Mouse (Mus musculus): Measurements from ENCODE around the gene Cfd. TPM values are rescaled to one million over a fixed set of nuclear protein-coding genes. Genes with fewer than 3 reads are reported as not detected.

Gene Cfd
- total and polyA plus RNA-seq, 2 experiments from 2014 or later = not detected

DNA sequence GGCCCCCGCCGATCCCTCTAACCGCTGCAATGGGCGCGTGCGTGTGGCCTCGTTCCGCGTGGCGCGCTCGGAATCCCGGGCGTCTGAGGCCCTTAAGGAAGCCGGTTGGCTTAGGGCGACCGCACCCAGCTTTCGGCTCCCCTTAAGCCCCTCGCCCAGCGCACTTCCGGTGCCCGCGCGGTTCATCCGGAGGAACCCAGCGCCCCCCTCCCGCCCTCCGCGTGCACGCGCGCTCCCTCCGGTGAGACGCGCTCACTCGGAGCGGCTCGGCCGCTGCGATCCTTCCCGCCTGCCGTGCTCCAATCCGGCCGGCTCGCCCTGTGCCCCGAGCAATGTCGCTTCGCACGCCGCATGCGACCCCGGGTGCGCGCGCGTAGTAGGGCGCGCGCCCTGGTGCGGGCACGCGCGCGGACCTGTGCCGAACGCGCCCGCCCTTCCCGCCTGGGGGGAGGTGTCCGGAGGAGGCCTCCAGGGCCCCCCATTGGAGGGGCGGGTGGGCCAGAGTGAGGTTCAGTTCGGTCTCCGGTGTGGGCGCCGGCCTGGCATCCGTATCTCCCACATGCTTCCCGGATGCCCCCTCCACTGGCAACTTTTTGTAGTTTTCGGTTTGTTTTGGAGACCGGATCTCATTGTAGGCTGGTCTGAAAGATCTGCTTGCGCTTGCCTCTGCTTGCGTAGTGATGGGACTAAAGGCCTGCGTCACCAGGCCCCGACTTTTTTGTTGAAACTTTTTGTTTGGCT is 35.7 kb upstream of the Cfd start:
- Histone ChIP-seq H3K9ac (replicated peaks; ENCODE audit: low read depth, low read length) (peak overlapping the region; percentile 98), H3K9me3 (replicated peaks; ENCODE audit: control insufficient read depth, low read length) (no peaks in the 10 kb centered on the region), H3K4me1 (ENCODE audit: control insufficient read depth, insufficient read depth) (peaks cover 55% of the 10 kb centered on the region), H3K27ac (ENCODE audit: low read depth) (peak overlapping the region; percentile 100), H3K4me3 (ENCODE audit: low read depth, low read length) (peak overlapping the region; percentile 98), H3K4me2 (ENCODE audit: low read depth, low read length) (peak overlapping the region; percentile 90), H3K27me3 (ENCODE audit: control insufficient read depth, insufficient read depth, low read length) (no peaks in the 10 kb centered on the region), H3K36me3 (replicated peaks; ENCODE audit: control insufficient read depth, insufficient read depth, low read length) (peaks cover 26% of the 10 kb centered on the region)
- ATAC-seq (ENCODE audit: insufficient read depth, low read depth) (peak; percentile 8; the same call in 1 of the 2 replicates), DNase-seq (ENCODE audit: low spot score) (peak; percentile 47)
- 1% methylated on average over 79 of the region's 83 CpGs for WGBS
- TF ChIP-seq CTCF (IDR thresholded peaks at IDR 0.05; ENCODE audit: low read depth) = no peak
- TF ChIP-seq EP300 (IDR thresholded peaks at IDR 0.05; ENCODE audit: low read depth) = no peak

DNA sequence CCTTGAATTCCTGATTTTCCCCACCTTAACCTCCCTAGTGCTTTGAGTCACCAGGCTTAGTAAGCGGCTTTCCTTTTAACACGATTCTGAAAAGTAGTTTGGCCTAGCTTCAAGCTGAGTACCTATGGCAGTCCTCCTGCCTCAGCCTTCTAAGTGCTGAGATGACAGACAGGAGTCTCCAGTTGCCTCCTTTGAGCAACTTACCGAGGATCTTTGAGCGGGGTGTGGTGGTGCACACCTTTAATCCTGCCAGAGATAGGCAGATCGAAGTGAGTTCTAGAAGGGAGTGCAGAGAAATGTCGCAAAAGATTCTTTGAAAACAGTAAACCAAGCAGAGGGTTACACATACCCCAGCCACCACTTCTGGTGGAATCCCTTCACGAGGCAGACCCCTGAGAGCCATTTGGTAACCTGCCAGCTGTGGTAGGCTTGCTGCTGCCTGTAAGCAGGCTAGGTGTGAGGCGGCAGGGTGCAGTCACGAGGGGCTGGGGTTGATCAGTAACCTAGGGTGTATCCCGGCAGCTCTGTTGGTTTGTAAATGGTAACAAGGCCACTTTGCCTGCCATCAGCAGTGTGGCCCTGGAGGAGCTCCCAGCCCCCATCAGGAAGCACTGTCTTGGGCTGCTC is 35.0 kb upstream of the Cfd start:
- peak overlapping the region; percentile 98 for H3K9ac ChIP-seq (replicated peaks; ENCODE audit: low read depth, low read length)
- H3K4me1 ChIP-seq (ENCODE audit: control insufficient read depth, insufficient read depth) = peaks cover 55% of the 10 kb centered on the region
- peak overlapping the region; percentile 90 for H3K4me2 ChIP-seq (ENCODE audit: low read depth, low read length)
- H3K36me3 ChIP-seq (replicated peaks; ENCODE audit: control insufficient read depth, insufficient read depth, low read length) = peaks cover 33% of the 10 kb centered on the region
- no peaks in the 10 kb centered on the region for H3K27me3 ChIP-seq (ENCODE audit: control insufficient read depth, insufficient read depth, low read length)
- H3K4me3 ChIP-seq (ENCODE audit: low read depth, low read length) = peak overlapping the region; percentile 98
- TF ChIP-seq CTCF (IDR thresholded peaks at IDR 0.05; ENCODE audit: low read depth) = no peak
- no peak for TF ChIP-seq EP300 (IDR thresholded peaks at IDR 0.05; ENCODE audit: low read depth)
- ATAC-seq (ENCODE audit: insufficient read depth, low read depth) = no peak
- no peak for DNase-seq (ENCODE audit: low spot score)
- no peaks in the 10 kb centered on the region for H3K9me3 ChIP-seq (replicated peaks; ENCODE audit: control insufficient read depth, low read length)
- H3K27ac ChIP-seq (ENCODE audit: low read depth) = peak overlapping the region; percentile 100
- WGBS = under 1% methylated on average over 10 of the region's 10 CpGs

DNA sequence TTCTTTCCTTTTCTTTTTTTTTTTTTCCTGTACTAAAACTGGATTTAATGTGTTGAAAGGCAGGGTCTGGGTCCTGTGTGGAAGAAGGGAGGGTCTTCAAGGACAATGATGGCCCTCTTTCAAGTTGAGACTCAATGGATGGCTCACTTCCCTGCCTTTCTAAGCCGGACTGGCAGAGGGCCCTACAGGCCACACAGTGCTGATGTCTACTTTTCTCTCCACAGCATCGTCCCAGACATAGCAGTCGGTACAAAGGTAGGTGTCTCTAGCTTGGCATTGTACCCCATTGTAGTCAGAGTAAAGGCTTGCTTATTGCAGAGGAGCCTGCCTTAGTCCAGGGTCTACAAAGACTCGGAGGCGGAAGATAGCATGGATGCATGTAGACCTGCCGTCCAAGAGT is 34.4 kb upstream of the Cfd start:
- H3K9me3 ChIP-seq (replicated peaks; ENCODE audit: control insufficient read depth, low read length) = no peaks in the 10 kb centered on the region
- 15% methylated on average over 6 of the region's 6 CpGs for WGBS
- peaks cover 55% of the 10 kb centered on the region for H3K4me1 ChIP-seq (ENCODE audit: control insufficient read depth, insufficient read depth)
- no peaks in the 10 kb centered on the region for H3K27me3 ChIP-seq (ENCODE audit: control insufficient read depth, insufficient read depth, low read length)
- no peak for ATAC-seq (ENCODE audit: insufficient read depth, low read depth)
- H3K36me3 ChIP-seq (replicated peaks; ENCODE audit: control insufficient read depth, insufficient read depth, low read length) = peaks cover 39% of the 10 kb centered on the region
- TF ChIP-seq EP300 (IDR thresholded peaks at IDR 0.05; ENCODE audit: low read depth) = no peak
- TF ChIP-seq CTCF (IDR thresholded peaks at IDR 0.05; ENCODE audit: low read depth) = no peak
- peak overlapping the region; percentile 90 for H3K4me2 ChIP-seq (ENCODE audit: low read depth, low read length)
- H3K9ac ChIP-seq (replicated peaks; ENCODE audit: low read depth, low read length) = peak overlapping the region; percentile 98
- peak overlapping the region; percentile 100 for H3K27ac ChIP-seq (ENCODE audit: low read depth)
- H3K4me3 ChIP-seq (ENCODE audit: low read depth, low read length) = peak overlapping the region; percentile 98
- no peak for DNase-seq (ENCODE audit: low spot score)

GRCm38 (mm10) chr10:79856704-79857451 is 33.8 kb upstream of the Cfd start:
- Histone ChIP-seq H3K4me3 (ENCODE audit: low read depth, low read length) (peak overlapping the region; percentile 98), H3K9me3 (replicated peaks; ENCODE audit: control insufficient read depth, low read length) (no peaks in the 10 kb centered on the region), H3K36me3 (replicated peaks; ENCODE audit: control insufficient read depth, insufficient read depth, low read length) (peaks cover 45% of the 10 kb centered on the region), H3K9ac (replicated peaks; ENCODE audit: low read depth, low read length) (peak overlapping the region; percentile 98), H3K4me2 (ENCODE audit: low read depth, low read length) (peak overlapping the region; percentile 90), H3K4me1 (ENCODE audit: control insufficient read depth, insufficient read depth) (peaks cover 55% of the 10 kb centered on the region), H3K27me3 (ENCODE audit: control insufficient read depth, insufficient read depth, low read length) (no peaks in the 10 kb centered on the region), H3K27ac (ENCODE audit: low read depth) (peak overlapping the region; percentile 100)
- no peak for DNase-seq (ENCODE audit: low spot score)
- ATAC-seq (ENCODE audit: insufficient read depth, low read depth) = no peak
- 7% methylated on average over 7 of the region's 7 CpGs for WGBS
- TF ChIP-seq EP300 (IDR thresholded peaks at IDR 0.05; ENCODE audit: low read depth) (0 out of 2 replicates have a peak, but pooled peaks have one; percentile 10), CTCF (IDR thresholded peaks at IDR 0.05; ENCODE audit: low read depth) (no peak)

GRCm38 (mm10) chr10:79857452-79857811 is 33.2 kb upstream of the Cfd start:
- Histone ChIP-seq H3K4me2 (ENCODE audit: low read depth, low read length) (peak overlapping the region; percentile 90), H3K27ac (ENCODE audit: low read depth) (peak overlapping the region; percentile 75), H3K4me3 (ENCODE audit: low read depth, low read length) (peak overlapping the region; percentile 98), H3K4me1 (ENCODE audit: control insufficient read depth, insufficient read depth) (peaks cover 52% of the 10 kb centered on the region), H3K27me3 (ENCODE audit: control insufficient read depth, insufficient read depth, low read length) (no peaks in the 10 kb centered on the region), H3K9ac (replicated peaks; ENCODE audit: low read depth, low read length) (peak overlapping the region; percentile 98), H3K36me3 (replicated peaks; ENCODE audit: control insufficient read depth, insufficient read depth, low read length) (peaks cover 51% of the 10 kb centered on the region), H3K9me3 (replicated peaks; ENCODE audit: control insufficient read depth, low read length) (no peaks in the 10 kb centered on the region)
- ATAC-seq (ENCODE audit: insufficient read depth, low read depth) (no peak), DNase-seq (ENCODE audit: low spot score) (peak; percentile 84)
- TF ChIP-seq EP300 (IDR thresholded peaks at IDR 0.05; ENCODE audit: low read depth) (0 out of 2 replicates have a peak, but pooled peaks have one; percentile 2), CTCF (IDR thresholded peaks at IDR 0.05; ENCODE audit: low read depth) (no peak)
- 0% methylated on average over 4 of the region's 4 CpGs for WGBS

All from heart, postnatal 0 days (tissue).